Mouse (Mus musculus): ENCODE results near the gene Acbd4.
A peak's percentile ranks its signal among the peaks of the same experiment; 100 is the strongest.

The Acbd4 gene

GRCm38 (mm10) chr11:103093306-103093705 lies 8.2 kb upstream of the Acbd4 start:
- DNase-seq (ENCODE audit: low read depth, low spot score): no peak

GRCm38 (mm10) chr11:103093862-103094833 lies 7.3 kb upstream of the Acbd4 start:
- no peak for DNase-seq (ENCODE audit: low read depth, low spot score)

GRCm38 (mm10) chr11:103095107-103095670 lies 6.3 kb upstream of the Acbd4 start:
- DNase-seq (ENCODE audit: low read depth, low spot score): no peak

GRCm38 (mm10) chr11:103095801-103096200 lies 5.7 kb upstream of the Acbd4 start:
- DNase-seq (ENCODE audit: low read depth, low spot score): no peak

- no peak for DNase-seq (ENCODE audit: low read depth, low spot score)
Measured at GRCm38 (mm10) chr11:103096979-103097894, 4.2 kb upstream of the Acbd4 start.

- DNase-seq (ENCODE audit: low read depth, low spot score): no peak
Measured at GRCm38 (mm10) chr11:103098531-103099190, 2.8 kb upstream of the Acbd4 start.

GRCm38 (mm10) chr11:103099352-103099940 lies 2.0 kb upstream of the Acbd4 start:
- DNase-seq (ENCODE audit: low read depth, low spot score): no peak

GRCm38 (mm10) chr11:103100361-103100760 lies 1.1 kb upstream of the Acbd4 start:
- no peak for DNase-seq (ENCODE audit: low read depth, low spot score)

- DNase-seq (ENCODE audit: low read depth, low spot score): peak; percentile 63
Measured at GRCm38 (mm10) chr11:103101866-103102501, 502 bp downstream of the Acbd4 start.

- DNase-seq (ENCODE audit: low read depth, low spot score): peak; percentile 98
Measured at GRCm38 (mm10) chr11:103102725-103103349, 1.4 kb downstream of the Acbd4 start.

- no peak for DNase-seq (ENCODE audit: low read depth, low spot score)
Measured at GRCm38 (mm10) chr11:103103621-103104020, 2.1 kb downstream of the Acbd4 start.

GRCm38 (mm10) chr11:103104469-103104868 lies 3.0 kb downstream of the Acbd4 start:
- DNase-seq (ENCODE audit: low read depth, low spot score): no peak

GRCm38 (mm10) chr11:103105180-103105725 lies 3.8 kb downstream of the Acbd4 start:
- no peak for DNase-seq (ENCODE audit: low read depth, low spot score)

- DNase-seq (ENCODE audit: low read depth, low spot score): no peak
Measured at GRCm38 (mm10) chr11:103105810-103106209, 4.3 kb downstream of the Acbd4 start.

GRCm38 (mm10) chr11:103106386-103106785 lies 4.9 kb downstream of the Acbd4 start:
- no peak for DNase-seq (ENCODE audit: low read depth, low spot score)

- DNase-seq (ENCODE audit: low read depth, low spot score): no peak
Measured at GRCm38 (mm10) chr11:103111301-103111700, 9.8 kb downstream of the Acbd4 start.

- no peak for DNase-seq (ENCODE audit: low read depth, low spot score)
Measured at GRCm38 (mm10) chr11:103111881-103112551, 10.5 kb downstream of the Acbd4 start.

- no peak for DNase-seq (ENCODE audit: low read depth, low spot score)
Measured at GRCm38 (mm10) chr11:103112552-103112912, 11.1 kb downstream of the Acbd4 start.

GRCm38 (mm10) chr11:103113005-103113404 lies 11.5 kb downstream of the Acbd4 start:
- DNase-seq (ENCODE audit: low read depth, low spot score): no peak

All from CD4-positive helper T cell, adult 2 months (primary cell).